Mouse (Mus musculus): ENCODE measurements around the gene Hp. TPM values are rescaled to one million over a fixed set of nuclear protein-coding genes. Genes with fewer than 3 reads are reported as not detected.

The Hp gene
- 1,054 and 1,299 TPM in 2 replicates for polyA plus RNA-seq (2012; rRNA removed)

- TF ChIP-seq CTCF (IDR thresholded peaks at IDR 0.05; ENCODE audit: insufficient read depth, low read length) (no peak), POLR2A (IDR thresholded peaks at IDR 0.05; ENCODE audit: borderline replicate concordance, extremely low read depth, low read depth, low read length) (peak; percentile 80; the same call in 1 of the 2 replicates)
- Histone ChIP-seq H3K4me1 (ENCODE audit: control insufficient read depth, insufficient read depth, low read length) (no peaks in the 10 kb centered on the region), H3K4me3 (replicated peaks; ENCODE audit: extremely low read depth, low read depth, low read length) (peak within 1 kb of the TSS; percentile 66)
- WGBS, result 38% methylated on average over 8 of the region's 8 CpGs
- peak; percentile 52 for DNase-seq
Observed at GRCm38 (mm10) chr8:109578900-109579301, at the start of gene Hp. TSS of gene Hp (minus strand) at chr8:109579172.

GRCm38 (mm10) chr8:109628638-109629037 is 49.7 kb upstream of the Hp start:
- 61% methylated on average over 6 of the region's 6 CpGs for WGBS
- Histone ChIP-seq H3K4me3 (replicated peaks; ENCODE audit: extremely low read depth, low read depth, low read length) (no peak overlapping the region), H3K4me1 (ENCODE audit: control insufficient read depth, insufficient read depth, low read length) (no peaks in the 10 kb centered on the region)
- DNase-seq, result no peak
- TF ChIP-seq POLR2A (IDR thresholded peaks at IDR 0.05; ENCODE audit: borderline replicate concordance, extremely low read depth, low read depth, low read length) (no peak), CTCF (IDR thresholded peaks at IDR 0.05; ENCODE audit: insufficient read depth, low read length) (no peak)

GRCm38 (mm10) chr8:109615569-109615968 is 36.6 kb upstream of the Hp start:
- DNase-seq, result no peak
- H3K4me3 ChIP-seq (replicated peaks; ENCODE audit: extremely low read depth, low read depth, low read length), result no peak overlapping the region
- no peak for TF ChIP-seq CTCF (IDR thresholded peaks at IDR 0.05; ENCODE audit: insufficient read depth, low read length)
- TF ChIP-seq POLR2A (IDR thresholded peaks at IDR 0.05; ENCODE audit: borderline replicate concordance, extremely low read depth, low read depth, low read length), result no peak
- 76% methylated on average over 3 of the region's 3 CpGs for WGBS
- no peaks in the 10 kb centered on the region for H3K4me1 ChIP-seq (ENCODE audit: control insufficient read depth, insufficient read depth, low read length)

- Histone ChIP-seq H3K4me1 (ENCODE audit: control insufficient read depth, insufficient read depth, low read length) (no peaks in the 10 kb centered on the region), H3K4me3 (replicated peaks; ENCODE audit: extremely low read depth, low read depth, low read length) (no peak within 1 kb of the TSS)
- 33% methylated on average over 27 of the region's 27 CpGs for WGBS
- no peak for DNase-seq
- TF ChIP-seq CTCF (IDR thresholded peaks at IDR 0.05; ENCODE audit: insufficient read depth, low read length) (no peak), POLR2A (IDR thresholded peaks at IDR 0.05; ENCODE audit: borderline replicate concordance, extremely low read depth, low read depth, low read length) (no peak)
Observed at GRCm38 (mm10) chr8:109614243-109615210, 35.6 kb upstream of the Hp start, which contains the start of gene Pkd1l3. TSS of gene Pkd1l3 (plus strand) at chr8:109614517.

- DNase-seq, result no peak
- 10% methylated on average over 5 of the region's 5 CpGs for WGBS
- peaks cover 10% of the 10 kb centered on the region for H3K4me1 ChIP-seq (ENCODE audit: control insufficient read depth, insufficient read depth, low read length)
- H3K4me3 ChIP-seq (replicated peaks; ENCODE audit: extremely low read depth, low read depth, low read length), result peak overlapping the region; percentile 30
- TF ChIP-seq CTCF (IDR thresholded peaks at IDR 0.05; ENCODE audit: insufficient read depth, low read length), result no peak
- no peak for TF ChIP-seq POLR2A (IDR thresholded peaks at IDR 0.05; ENCODE audit: borderline replicate concordance, extremely low read depth, low read depth, low read length)
Observed at GRCm38 (mm10) chr8:109609153-109609502, 30.2 kb upstream of the Hp start.

GRCm38 (mm10) chr8:109608271-109609152 is 29.5 kb upstream of the Hp start, which contains the start of gene Dhodh:
TSS of gene Dhodh (minus strand) at chr8:109608673.
- under 1% methylated on average over 42 of the region's 42 CpGs for WGBS
- TF ChIP-seq CTCF (IDR thresholded peaks at IDR 0.05; ENCODE audit: insufficient read depth, low read length) (0 out of 2 replicates have a peak, but pooled peaks have one; percentile 7), POLR2A (IDR thresholded peaks at IDR 0.05; ENCODE audit: borderline replicate concordance, extremely low read depth, low read depth, low read length) (peak; percentile 93)
- peak within 1 kb of the TSS; percentile 84 for H3K4me3 ChIP-seq (replicated peaks; ENCODE audit: extremely low read depth, low read depth, low read length)
- H3K4me1 ChIP-seq (ENCODE audit: control insufficient read depth, insufficient read depth, low read length), result peaks cover 10% of the 10 kb centered on the region
- DNase-seq, result peak; percentile 96

GRCm38 (mm10) chr8:109607650-109608049 is 28.7 kb upstream of the Hp start:
- DNase-seq, result no peak
- WGBS, result 17% methylated on average over 12 of the region's 12 CpGs
- no peak for TF ChIP-seq POLR2A (IDR thresholded peaks at IDR 0.05; ENCODE audit: borderline replicate concordance, extremely low read depth, low read depth, low read length)
- TF ChIP-seq CTCF (IDR thresholded peaks at IDR 0.05; ENCODE audit: insufficient read depth, low read length), result no peak
- peak overlapping the region; percentile 84 for H3K4me3 ChIP-seq (replicated peaks; ENCODE audit: extremely low read depth, low read depth, low read length)
- peaks cover 10% of the 10 kb centered on the region for H3K4me1 ChIP-seq (ENCODE audit: control insufficient read depth, insufficient read depth, low read length)

- Histone ChIP-seq H3K4me3 (replicated peaks; ENCODE audit: extremely low read depth, low read depth, low read length) (no peak overlapping the region), H3K4me1 (ENCODE audit: control insufficient read depth, insufficient read depth, low read length) (peaks cover 10% of the 10 kb centered on the region)
- DNase-seq, result no peak
- WGBS, result 77% methylated on average over 2 of the region's 2 CpGs
- TF ChIP-seq POLR2A (IDR thresholded peaks at IDR 0.05; ENCODE audit: borderline replicate concordance, extremely low read depth, low read depth, low read length), result no peak
- no peak for TF ChIP-seq CTCF (IDR thresholded peaks at IDR 0.05; ENCODE audit: insufficient read depth, low read length)
Observed at GRCm38 (mm10) chr8:109606725-109607124, 27.8 kb upstream of the Hp start.

- Histone ChIP-seq H3K4me3 (replicated peaks; ENCODE audit: extremely low read depth, low read depth, low read length) (no peak overlapping the region), H3K4me1 (ENCODE audit: control insufficient read depth, insufficient read depth, low read length) (no peaks in the 10 kb centered on the region)
- 47% methylated on average over 8 of the region's 8 CpGs for WGBS
- TF ChIP-seq CTCF (IDR thresholded peaks at IDR 0.05; ENCODE audit: insufficient read depth, low read length) (peak; percentile 99), POLR2A (IDR thresholded peaks at IDR 0.05; ENCODE audit: borderline replicate concordance, extremely low read depth, low read depth, low read length) (no peak)
- DNase-seq, result peak; percentile 71
Observed at GRCm38 (mm10) chr8:109595854-109596253, 16.9 kb upstream of the Hp start.

Data from lung, adult 2 months (tissue).